Mouse (Mus musculus) kidney, adult 8-10 months (tissue): ENCODE measurements around the gene Myo10.
A peak's percentile ranks its signal among the peaks of the same experiment; 100 is the strongest.

Source experiments
- DNase-seq, 2 experiments: peaks; one replicate each; pipeline ENCODE4 v3.0.0; 2022

Gene Myo10

DNA sequence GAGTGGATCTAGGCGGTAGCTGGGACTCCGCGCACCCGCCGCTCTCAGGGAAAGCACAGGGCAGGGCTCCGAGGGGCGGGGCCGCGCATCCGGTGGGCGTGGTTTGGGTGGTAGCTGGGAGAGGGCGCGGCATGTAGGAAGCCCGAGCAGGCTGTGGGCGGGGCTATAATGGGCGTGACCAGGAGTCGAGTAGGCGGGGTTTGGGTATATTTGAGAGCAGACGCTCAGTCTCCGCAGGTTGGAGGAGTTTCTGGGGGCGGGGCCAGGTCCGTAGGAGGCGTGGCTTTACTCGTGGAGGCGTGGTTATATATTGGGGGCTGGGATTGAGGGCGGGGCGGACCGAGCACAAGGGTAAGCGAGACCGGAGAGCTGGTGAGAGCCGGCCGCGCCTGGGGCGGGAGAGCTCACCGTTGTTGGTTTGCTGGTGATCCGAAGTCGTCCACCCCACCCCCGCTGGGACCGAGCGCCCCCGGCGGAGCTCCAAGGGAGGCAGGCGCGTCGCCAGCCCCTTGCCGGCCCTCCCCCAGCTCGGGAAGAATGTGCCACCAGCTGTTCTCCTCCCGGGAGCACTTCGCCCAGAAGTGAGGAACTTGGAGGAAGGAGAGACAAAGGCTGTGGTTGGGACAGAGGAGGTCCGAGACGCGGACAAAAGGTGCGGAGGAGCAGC, at the start of gene Myo10:
TSS of gene Myo10 (plus strand) at position 326 of the 667 bp plus-strand sequence.
- peak; percentile 100 for DNase-seq

DNA sequence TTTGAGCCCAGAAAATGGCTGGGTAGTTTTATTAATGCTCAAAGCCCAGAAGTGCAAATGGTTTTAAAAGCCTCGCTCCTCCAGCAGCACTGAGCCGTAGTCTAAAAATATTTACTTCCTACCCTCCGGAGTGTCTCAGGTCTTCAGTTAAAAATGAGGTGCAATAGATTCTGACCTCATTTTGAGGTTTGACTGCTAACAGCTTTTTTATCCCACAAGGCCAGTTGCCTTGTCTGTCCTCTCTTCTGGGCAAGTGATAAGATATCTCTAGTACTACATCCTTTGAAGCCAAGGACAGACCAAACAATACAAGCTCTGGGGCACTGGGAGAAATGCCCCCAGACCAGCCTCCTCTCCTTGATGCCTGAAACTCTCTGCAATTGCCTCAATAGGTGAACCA, 49.2 kb upstream of the Myo10 start:
- no peak for DNase-seq

DNA sequence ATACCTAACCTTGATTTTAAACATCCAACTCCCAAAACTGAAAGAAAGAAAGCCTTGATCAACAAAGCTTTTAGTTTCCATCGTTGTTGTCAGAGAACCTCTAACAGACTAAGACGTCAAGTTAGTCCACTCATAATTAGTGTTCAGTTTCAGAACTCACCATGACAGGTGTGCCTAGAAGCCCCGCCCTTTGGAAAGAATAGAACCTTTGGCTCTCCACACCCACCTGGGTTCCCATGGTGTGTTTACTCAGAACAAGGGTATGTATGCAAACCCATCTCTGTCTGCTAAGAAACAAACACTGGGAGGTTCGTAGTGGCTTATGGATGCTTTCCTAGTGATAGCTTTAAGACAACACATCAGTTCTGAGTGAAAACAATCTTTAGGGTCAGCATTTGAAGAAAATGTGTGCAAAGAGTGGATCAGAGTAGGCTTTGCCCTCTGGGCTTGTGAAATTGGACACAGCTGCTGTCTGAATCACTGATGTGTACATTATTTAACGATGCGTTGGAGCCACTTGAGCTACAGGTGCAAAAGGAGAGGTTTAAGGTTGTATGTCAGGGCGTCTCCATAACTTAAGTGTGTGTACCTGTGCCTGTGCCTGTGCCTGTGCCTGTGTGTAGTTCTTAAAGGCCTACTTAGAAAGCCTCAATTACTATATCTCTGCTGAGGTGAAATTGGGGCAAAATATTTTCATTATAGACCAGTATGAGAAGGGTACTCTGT, 48.3 kb upstream of the Myo10 start:
- no peak for DNase-seq

DNA sequence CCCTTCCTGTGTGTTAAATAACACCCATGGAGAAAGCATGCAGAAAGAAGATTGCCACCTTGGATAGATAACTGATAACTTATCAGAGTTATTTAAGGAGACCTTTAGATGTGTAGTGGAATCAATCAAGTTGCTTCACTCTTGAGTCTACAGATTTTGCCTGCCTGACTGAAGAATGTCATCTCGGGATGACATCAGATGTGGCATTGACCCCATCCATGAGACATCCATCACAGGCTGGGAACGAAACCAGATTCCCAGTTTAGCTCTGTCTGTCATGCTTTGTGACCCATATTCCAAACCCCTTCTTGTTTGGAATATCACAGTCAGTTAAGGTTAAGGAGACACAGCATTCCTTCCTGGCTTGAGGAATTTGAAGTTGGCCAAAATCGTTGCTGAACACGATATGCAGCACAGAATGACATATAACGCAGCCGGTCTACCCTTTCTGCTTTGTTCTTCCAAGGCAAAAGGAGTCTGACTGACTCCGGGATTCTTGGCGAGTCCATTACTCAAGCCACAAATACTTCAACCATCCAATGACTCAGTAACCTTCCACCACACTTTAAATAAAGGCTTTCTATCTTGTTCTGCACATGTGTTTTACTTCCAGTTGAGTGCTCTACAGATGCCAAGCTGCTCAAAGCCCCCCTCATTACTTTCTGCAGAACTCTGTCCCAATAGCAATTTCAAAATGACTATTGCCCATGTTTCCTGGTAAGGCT, 44.8 kb upstream of the Myo10 start:
- no peak for DNase-seq

DNA sequence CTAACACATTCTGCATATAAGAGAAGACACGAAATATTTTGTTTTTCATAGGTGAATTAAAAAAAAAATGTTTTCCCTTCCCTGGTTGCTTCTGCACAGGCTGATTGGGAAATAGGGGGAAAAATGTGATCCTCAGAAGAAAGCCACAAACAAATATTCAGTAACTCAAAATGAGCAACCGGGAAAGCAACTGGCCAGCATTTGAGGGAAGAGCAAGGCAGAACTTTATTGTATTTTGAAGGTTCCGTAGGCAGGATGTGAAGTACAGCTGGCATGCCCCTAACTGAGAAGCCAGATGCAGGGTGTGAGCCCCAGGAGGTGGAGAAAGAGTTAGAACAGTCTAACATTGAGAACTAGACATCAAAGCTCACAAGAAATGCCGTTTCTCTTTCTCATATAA, 44.0 kb upstream of the Myo10 start:
- no peak for DNase-seq

DNA sequence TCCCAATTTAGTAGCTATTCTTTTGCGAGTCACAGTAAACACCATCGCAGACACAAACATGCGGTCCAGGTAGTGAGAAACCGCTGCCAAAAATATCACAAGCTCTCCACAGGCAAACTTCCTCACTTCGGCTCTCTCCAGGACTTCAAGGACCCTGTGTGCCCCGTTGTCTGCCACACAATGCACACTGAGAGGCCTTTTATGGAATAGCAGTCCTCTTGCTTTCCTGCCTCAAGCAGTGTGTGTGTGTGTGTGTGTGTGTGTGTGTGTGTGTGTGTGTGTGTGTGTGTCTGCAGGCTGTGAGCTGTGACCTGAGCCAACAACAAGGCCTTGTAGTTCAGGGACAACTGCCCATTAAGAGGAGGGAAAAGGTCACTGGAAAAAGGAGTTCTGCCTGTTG, 41.6 kb upstream of the Myo10 start:
- no peak for DNase-seq

DNA sequence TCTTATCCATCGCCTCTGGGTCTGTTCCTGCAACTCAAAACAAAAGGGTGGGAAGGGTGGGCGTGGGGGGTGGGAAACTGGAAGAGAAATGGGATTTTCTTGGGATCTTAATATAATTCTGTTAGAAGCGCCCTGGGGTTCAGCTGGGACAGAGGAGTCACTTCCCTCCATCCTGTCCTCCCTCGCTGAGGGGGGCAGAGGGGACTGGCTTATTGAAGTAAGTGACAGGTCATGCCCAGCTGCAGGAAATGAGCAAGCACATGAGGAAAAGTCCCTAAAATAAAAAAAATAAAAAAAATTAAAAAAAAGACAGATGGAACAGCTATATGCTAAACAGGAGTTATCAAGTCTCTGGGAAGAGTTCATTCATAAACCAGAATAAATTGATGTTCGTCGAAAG, 40.3 kb upstream of the Myo10 start:
- no peak for DNase-seq

DNA sequence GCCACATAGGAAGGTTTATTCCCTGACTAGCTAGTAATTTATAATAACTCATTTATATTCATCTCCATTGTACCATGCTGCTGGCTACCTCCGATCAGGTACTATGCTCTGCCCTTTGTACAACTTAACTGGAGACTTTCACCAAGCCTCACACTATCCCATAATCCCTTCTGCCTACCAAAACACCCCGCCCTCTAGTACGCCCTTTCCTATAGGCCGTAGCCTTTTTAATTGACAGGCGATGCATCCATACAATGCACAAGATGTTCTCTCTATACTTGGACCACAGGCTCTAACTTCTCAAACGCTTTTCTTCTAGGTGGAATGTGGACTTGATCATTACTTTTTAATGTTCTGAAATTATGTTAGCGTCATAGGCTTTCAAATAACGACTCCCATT, 39.0 kb upstream of the Myo10 start:
- no peak for DNase-seq

DNA sequence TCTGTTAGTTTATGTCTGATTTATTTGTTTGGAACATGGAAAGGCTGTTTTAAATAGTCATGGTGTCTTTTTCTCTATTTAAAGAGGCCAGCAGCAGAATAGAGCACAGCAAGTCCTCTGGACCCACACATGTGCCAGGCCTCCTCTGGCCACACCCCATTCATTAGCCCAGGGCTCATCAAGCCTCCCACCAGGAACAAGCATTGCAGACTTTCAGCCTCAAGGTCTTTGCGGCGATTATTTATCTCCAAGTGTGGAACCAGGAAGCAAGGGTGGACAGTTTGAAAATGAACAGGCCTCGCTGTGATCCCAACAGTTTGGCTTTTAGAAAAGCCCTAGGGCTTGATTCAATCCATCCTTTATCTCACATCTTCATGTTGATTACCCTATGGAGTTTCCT, 35.5 kb upstream of the Myo10 start:
- no peak for DNase-seq

DNA sequence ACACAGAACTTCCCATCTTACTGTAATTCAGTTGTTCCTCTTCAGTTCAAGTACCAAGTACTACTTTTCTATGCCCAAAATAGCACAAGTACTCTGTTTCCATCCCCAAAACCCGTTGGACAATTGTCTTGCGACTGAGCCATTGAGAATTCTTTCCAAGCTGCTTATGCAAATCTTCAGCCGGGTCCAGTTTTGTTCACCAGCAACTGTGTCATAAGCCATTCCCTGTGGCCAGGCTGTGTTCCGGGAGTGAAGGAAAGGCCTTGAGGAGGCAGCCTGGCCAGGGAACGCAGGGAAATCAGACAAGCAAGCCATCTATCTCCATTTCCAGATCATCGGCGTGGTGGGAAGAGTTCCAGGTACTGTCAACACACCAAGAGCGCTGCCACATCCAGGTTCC, 34.4 kb upstream of the Myo10 start:
- DNase-seq, result no peak

DNA sequence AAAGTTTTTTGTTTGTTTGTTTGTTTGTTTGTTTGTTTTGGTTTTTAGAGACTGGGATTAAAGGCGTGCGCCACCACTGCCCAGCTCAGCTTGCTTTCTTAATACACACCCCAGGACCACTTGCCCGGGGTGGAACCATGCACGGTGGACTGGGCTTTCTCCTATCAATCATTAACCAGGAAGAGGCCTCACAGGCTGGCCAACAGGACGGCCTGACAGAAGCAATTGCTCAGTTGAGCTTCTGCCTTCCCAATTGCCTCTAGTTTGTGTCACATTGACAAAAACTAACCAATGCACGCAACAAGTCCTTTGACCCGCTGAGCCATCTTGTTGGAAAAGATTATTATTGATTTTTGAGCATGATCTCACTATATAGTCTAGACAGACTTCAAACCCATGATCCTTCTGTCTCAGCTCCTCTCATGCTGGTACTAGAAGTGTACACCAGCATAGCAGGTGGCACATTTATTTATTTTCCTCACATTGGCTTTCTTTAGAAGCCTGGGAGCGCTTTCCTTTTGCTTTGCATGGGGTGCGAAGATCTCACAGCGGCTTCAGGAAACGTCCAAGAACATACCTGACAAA, 32.9 kb upstream of the Myo10 start:
- peak; percentile 43 to 57 for DNase-seq

DNA sequence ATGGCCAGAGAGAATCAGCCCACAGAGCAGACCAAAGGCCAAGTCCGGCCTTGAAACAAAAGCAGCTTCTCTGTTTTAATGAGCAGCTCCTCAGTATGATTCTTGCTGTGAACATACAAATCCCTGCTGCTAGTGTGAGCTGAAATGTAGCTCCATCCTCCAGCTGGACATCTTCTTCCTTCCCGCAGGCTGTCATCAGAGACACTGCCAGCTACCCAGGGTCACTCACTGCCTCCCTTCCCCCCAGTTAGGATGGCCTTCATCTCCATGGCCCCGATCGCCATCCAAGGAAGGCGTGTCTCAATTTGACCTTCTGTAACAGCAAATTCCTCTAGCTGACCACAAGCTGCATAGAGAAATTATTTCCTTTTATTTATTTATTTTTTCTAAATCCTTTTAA, 32.4 kb upstream of the Myo10 start:
- peak; percentile 39 to 60 for DNase-seq

DNA sequence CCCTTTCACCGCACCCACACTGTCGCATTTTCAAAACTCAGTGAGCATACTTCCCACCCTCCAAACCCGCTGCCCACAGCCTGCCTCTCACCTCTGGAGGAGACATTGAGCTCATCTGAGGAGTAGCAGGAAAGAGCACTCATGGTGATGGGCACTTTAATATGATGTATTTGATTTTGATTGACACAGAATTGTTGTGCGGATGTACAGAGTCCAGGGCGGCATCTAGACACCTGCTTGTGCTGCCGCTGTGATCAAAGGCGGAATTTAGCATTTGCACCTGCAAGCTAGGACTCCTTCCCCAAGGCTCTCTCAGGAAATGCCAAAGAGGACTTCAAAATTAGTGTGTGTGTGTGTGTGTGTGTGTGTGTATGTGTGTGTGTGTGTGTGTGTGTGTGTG, 31.4 kb upstream of the Myo10 start:
- DNase-seq, result no peak

DNA sequence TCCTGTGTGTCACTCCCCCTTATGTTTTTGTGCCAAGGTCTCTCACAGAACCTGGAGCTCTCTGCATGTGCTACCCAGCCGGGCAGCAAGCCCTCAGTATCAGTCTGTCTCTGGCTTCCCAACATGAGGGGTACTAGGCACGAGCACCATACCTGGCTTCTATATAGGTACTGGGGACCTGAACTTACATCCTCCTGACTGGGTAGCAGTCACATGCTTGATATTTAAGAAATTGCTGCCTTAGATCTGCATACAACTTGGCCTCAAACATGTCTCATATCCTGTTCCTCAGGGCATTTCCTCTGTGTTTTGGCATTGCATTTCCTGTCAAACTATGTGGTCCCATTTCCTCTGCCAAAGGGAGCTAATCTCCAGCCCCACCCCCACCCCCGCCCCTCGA, 30.4 kb upstream of the Myo10 start:
- DNase-seq, result no peak

DNA sequence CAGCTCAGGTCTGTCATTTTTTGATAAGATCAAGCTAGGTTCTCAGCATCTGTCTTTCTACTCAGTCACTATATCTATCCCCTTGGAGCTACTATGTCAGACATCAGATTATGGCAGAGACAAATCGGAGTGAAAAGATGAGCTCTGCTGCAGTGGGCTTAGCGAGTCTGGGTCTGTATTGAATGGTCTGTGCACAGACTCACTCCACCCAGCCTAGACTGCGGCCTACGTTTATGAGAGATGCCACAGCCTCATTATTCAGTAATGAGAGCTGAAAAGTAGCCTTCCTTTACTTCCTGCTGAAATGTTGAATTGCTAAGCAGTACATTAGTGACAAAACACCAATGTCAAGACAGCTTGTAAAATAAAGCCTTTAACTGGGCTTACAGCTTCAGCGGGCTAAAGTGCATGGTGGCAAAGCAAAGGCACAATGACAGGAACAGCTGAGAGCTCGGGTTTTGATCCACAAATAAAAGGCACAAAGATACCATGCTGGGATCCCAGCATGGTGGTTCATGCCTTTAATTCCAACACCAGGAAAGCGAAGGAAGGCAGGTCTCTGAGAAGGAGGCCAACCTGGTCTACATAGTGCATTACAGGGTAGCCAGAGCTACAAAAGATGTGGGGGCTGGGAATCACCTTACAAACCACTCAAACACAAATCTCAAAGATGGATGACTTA, 28.7 kb upstream of the Myo10 start:
- DNase-seq, result no peak

DNA sequence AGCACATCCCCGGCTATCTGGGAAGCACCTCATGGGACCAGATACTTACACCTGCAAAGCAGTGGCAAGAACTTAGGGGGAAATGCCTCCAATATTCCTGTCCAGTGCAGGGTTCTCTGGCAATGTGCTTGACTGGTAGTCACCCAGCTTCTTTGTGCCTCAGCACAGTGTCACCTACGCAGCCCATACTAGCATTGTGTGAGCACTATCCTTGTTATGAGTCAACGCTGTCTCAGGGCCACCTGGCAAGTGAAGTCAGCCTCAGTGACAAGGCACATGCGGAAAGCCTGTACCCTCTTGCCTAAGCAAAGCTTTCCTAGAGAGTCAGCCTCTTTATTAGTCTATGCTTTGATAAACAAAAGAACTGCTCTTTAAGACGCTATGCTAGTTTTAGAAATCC, 24.0 kb upstream of the Myo10 start:
- DNase-seq, result no peak

DNA sequence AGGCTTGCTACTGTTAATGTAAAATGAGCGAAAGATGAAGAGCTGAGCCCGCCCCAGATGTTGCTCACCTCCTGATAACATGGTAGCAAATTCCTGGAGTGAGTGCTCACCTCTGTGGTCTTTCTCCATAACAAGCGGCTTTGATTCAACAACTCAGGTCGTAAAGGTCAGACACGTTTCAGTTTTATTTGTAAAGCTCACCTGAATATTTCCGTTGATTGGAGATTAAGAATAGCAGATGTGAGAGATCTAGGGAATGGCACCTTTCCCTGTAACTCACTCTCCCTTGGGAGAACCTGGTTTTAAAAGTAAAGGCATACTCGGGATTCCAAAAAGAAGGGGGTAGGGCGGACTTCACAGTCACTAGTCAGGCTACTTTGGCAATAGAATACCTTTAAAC, 20.0 kb upstream of the Myo10 start:
- no peak for DNase-seq

DNA sequence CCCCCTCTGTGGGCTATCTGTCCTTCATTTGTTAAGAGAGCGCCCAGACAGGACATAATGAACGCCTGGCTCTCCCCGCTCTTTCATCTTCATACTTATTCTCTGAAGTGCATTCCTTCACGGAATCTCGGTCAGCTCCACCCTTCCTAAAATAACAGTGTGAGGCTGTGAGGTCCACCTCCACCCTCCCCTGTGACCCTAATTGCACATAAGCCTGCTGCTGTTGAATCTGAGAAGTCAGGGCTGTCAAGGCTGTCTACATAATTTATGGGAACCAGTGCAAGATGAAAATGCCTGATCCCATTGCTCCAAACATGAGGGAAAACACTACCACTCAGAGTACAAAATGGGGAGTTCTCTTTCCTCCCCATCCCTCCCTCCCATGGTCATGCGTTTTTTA, 19.0 kb upstream of the Myo10 start:
- DNase-seq, result no peak

DNA sequence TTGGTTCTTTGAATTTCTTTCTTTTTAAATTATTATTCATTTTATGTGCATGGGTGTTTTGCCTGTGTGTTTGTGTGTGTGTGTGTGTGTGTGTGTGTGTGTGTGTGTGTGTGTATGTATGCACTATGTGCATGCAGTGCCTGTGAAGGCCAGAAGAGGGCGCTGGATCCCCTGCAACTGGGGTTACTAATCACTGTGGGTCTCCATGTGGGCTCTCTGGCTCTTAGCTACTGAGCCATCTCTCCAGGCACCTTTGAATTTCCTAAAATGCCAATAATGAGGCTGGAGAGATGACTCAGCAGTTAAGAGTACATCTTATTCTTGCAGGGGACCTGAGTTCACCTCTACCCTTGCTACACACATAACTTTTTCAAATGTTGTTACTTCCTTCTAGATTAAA, 18.1 kb upstream of the Myo10 start:
- no peak for DNase-seq

DNA sequence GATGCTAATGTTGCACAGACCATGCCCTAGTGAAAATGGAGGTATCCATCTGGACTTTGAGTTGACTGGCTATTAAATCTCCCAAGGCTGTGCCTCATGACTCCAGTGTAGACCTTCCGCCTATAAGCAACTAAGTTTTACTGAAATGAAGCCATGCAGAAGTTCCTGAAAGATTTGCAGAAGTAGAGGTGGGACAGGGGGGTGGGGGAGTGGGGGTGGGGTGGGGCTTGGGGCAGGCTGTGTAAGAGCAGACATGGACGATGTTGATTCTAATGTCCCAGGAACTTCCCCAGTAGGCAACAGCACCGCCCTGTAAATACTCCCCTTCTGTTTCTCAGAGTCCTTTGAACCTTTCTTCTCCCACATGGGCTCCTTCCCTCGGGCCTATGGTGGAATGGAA, 16.9 kb upstream of the Myo10 start:
- DNase-seq, result no peak

DNA sequence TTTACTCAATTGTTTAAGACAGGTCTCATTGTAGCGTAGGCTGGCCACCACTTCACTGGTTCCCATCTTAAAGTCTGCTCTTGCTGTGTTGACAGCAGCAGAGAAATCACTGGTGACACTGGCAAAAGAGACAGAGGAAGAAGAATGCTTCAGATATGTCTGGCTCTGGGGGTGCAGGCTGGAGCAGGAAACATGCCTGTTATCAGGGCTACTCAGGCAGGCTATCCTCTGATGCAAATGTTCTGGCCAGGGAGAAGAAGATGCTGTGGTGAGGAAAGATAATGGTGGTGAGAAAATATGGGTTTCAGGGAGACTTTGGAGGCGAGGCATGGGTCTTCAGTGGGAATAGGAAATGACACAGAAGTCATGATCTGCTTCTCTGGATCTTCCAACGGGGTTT, 13.6 kb upstream of the Myo10 start:
- DNase-seq, result no peak

DNA sequence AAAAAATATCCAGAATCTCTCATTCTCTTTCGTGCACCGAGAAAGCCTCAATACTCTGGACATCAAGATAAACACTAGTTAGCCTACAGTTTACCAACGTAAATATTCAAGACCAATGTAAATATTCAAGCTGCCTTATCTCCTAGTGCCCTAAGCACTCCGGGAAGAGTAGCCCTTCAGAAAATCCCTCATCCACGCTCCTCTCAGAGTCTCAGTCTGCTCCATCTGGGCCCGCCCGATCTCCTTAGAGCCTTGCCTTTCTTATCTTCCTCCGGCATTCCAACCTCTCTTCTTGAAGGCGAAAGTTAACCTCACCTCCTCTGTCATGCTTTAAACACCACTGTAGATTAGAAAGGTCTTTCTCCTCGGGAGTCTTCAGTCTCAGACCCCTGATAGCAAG, 13.1 kb upstream of the Myo10 start:
- DNase-seq, result no peak

DNA sequence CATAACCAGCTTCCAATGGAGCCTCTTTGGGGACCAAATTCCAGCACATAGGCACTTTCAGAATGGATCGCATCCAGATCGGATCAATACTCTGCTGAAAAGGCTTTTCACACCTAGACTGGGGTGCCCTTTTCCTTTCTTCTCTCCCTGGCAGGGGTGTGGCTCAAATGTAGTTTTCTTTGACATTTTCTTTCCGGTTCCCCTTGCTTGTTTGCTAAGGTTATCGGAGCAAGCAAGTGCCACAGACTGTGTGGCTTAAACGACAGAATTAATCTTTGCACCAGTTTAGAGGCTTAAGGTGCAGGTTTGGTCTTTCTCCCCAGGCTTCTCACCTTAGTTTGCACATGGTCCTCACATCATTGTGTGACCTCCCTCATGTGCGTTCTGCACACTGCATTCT, 11.1 kb upstream of the Myo10 start:
- DNase-seq, result no peak
